Mouse (Mus musculus) MEL (cell line): ENCODE results near the gene Pptc7.

Experiments used
- BHLHE40 ChIP-seq: IDR thresholded peaks from 2 replicates; pipeline ENCODE4 v1.6.1; 2012; ENCODE audit warnings: low read depth, mild to moderate bottlenecking, inconsistent platforms, low read length, improper control_type of control experiment, borderline replicate concordance
- CTCF ChIP-seq, 3 experiments: IDR thresholded peaks in 2 of 3; conservative IDR thresholded peaks in 1 of 3; 2 replicates each; pipeline ENCODE4 v1.5.1; 2011 to 2012; ENCODE audit warnings: low read length in 3 of 3, low read depth in 2 of 3, mild to moderate bottlenecking in 2 of 3, improper control_type of control experiment in 1 of 3, inconsistent platforms in 1 of 3, mixed read lengths in 1 of 3, moderate library complexity in 1 of 3; ENCODE audit not compliant: control insufficient read depth in 1 of 3, insufficient read depth in 1 of 3, poor library complexity in 1 of 3, severe bottlenecking in 1 of 3
- ELF1 ChIP-seq: IDR thresholded peaks from 2 replicates; pipeline ENCODE4 v1.6.1; 2014; ENCODE audit warnings: low read depth, mild to moderate bottlenecking, inconsistent platforms, low read length, improper control_type of control experiment, moderate library complexity
- GATA1 ChIP-seq: IDR thresholded peaks from 2 replicates; pipeline ENCODE4 v1.6.1; 2011; ENCODE audit warnings: low read depth, low read length, improper control_type of control experiment
- HCFC1 ChIP-seq: IDR thresholded peaks from 2 replicates; pipeline ENCODE4 v1.6.1; 2012; ENCODE audit warnings: low read depth, mild to moderate bottlenecking, inconsistent platforms, low read length, improper control_type of control experiment, moderate library complexity
- JUND ChIP-seq: IDR thresholded peaks from 2 replicates; pipeline ENCODE4 v1.6.1; 2011; ENCODE audit warnings: low read depth, mild to moderate bottlenecking, improper control_type of control experiment, low read length
- MXI1 ChIP-seq: IDR thresholded peaks from 2 replicates; pipeline ENCODE4 v1.6.1; 2011; ENCODE audit warnings: mild to moderate bottlenecking, low read depth, low read length, improper control_type of control experiment
- POLR2A ChIP-seq, 2 experiments: IDR thresholded peaks; 2 replicates each; pipeline ENCODE4 v1.6.1; 2011 to 2012; ENCODE audit warnings: low read length in 2 of 2, mild to moderate bottlenecking in 2 of 2, control low read depth in 1 of 2, improper control_type of control experiment in 1 of 2, low read depth in 1 of 2, moderate library complexity in 1 of 2; ENCODE audit not compliant: control insufficient read depth in 1 of 2, insufficient read depth in 1 of 2, poor library complexity in 1 of 2
- RAD21 ChIP-seq: IDR thresholded peaks from 2 replicates; pipeline ENCODE4 v1.6.1; 2011; ENCODE audit warnings: mild to moderate bottlenecking, low read depth, low read length, improper control_type of control experiment
- RCOR1 ChIP-seq: IDR thresholded peaks from 2 replicates; pipeline ENCODE4 v1.6.1; 2012; ENCODE audit warnings: low read depth, mild to moderate bottlenecking, inconsistent platforms, low read length, improper control_type of control experiment
- TCF12 ChIP-seq: IDR thresholded peaks from 2 replicates; pipeline ENCODE4 v1.6.1; 2014; ENCODE audit warnings: low read depth, mild to moderate bottlenecking, inconsistent platforms, low read length, improper control_type of control experiment, moderate library complexity
- ZC3H11A ChIP-seq: IDR thresholded peaks from 2 replicates; pipeline ENCODE4 v1.6.1; 2012; ENCODE audit warnings: low read depth, mild to moderate bottlenecking, inconsistent platforms, low read length, improper control_type of control experiment
- ZMIZ1 ChIP-seq: IDR thresholded peaks from 2 replicates; pipeline ENCODE4 v1.6.1; 2012; ENCODE audit warnings: low read depth, mild to moderate bottlenecking, inconsistent platforms, low read length, improper control_type of control experiment, moderate library complexity

DNA sequence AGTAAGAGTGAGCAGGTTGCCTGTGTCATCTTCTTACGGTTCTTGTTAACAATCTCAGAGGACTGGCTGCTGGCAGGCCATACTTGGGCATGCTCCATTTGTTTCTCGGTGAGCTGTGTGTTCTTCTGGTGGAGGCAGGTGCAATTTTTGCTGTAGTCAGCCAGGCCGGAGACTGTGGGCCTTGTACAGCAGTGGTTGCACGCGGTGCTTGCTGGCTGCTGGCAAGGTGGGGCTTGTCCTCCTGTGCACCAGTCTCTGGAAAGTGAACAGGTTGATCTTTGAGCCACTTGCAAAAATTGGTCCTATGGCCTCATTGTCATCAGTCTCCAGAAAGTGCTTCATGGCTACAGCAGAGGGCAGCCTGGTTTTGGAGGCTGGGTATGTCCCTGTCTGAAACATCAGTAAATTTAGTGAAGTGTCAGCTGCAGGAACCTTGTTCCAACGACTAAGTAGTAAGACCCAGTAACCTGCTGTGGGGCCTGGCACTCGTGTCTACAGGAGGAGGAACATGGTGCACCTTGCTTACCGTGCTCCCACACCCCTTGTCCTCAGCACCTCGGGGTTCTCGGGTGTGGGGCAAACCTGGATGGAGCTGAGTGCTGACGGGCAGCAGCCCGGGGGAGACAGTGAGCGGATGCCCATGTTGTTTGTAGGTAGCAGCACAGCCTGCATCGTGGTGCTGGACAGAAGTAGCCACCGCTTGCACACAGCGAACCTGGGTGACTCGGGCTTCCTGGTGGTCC, 28.9 kb downstream of the Pptc7 start:
- TF ChIP-seq JUND: no peak
- no peak for TF ChIP-seq POLR2A (IDR thresholded peaks at IDR 0.05; ENCODE audit: control insufficient read depth in 1 of 2, insufficient read depth in 1 of 2, low read depth in 1 of 2, low read length in 2 of 2, poor library complexity in 1 of 2)
- TF ChIP-seq RCOR1: no peak
- TF ChIP-seq ELF1: no peak
- no peak for TF ChIP-seq GATA1
- no peak for TF ChIP-seq ZC3H11A
- TF ChIP-seq ZMIZ1: no peak
- TF ChIP-seq BHLHE40: no peak
- TF ChIP-seq CTCF (IDR thresholded peaks at IDR 0.05 in 2 of 3, conservative IDR thresholded peaks at IDR 0.05 in 1 of 3; ENCODE audit: control insufficient read depth in 1 of 3, insufficient read depth in 1 of 3, low read depth in 2 of 3, low read length in 3 of 3, poor library complexity in 1 of 3, severe bottlenecking in 1 of 3): no peak
- no peak for TF ChIP-seq MXI1
- TF ChIP-seq TCF12: no peak
- no peak for TF ChIP-seq RAD21
- TF ChIP-seq HCFC1: no peak
